9 mouse cellular contexts compared by ENCODE assay signal in genomic region chr19:24271746-24272426, GRCm38 (mm10). TPM values are rescaled to one million over a fixed set of nuclear protein-coding genes. Genes with fewer than 3 reads are reported as not detected.
A peak's percentile ranks its signal among the peaks of the same experiment; 100 is the strongest.
DNase-seq lines count a peak whose midpoint lies in the region; ATAC-seq and TF ChIP-seq lines count a peak whose summit lies in the region.
"Had no signal": no experiment of that assay in that cellular context is flagged by ENCODE, and none has a peak within 500 bp of the region (broad histone marks: within the 10 kb centered on the region; RNA-seq: fewer than 3 reads in every experiment).

No protein-coding gene starts in this region.

- peak; percentile 92 for ATAC-seq in CD4-positive, CD25-positive, alpha-beta regulatory T cell, adult 4 months
- ATAC-seq in heart, embryonic 12.5 days (ENCODE audit: insufficient number of reproducible peaks, low FRiP score) = peak; percentile 65; the same call in 1 of the 2 replicates
- ATAC-seq in kidney, embryonic 16.5 days (ENCODE audit: low FRiP score, low TSS enrichment) = peak; percentile 94

- H3K4me2 ChIP-seq in heart, embryonic 12.5 days = peak overlapping the region; percentile 53
- H3K4me2 ChIP-seq in kidney, embryonic 16.5 days (replicated peaks; ENCODE audit: low read depth, low read length) = peak overlapping the region; percentile 46

- WGBS in heart, embryonic 12.5 days = 44% methylated on average over 16 of the region's 16 CpGs
- WGBS in kidney, embryonic 16.5 days = 44% methylated on average over 16 of the region's 16 CpGs
- 31% methylated on average over 16 of the region's 16 CpGs for WGBS in liver, adult 2 months

- no peak overlapping the region for H3K27ac ChIP-seq in brown adipose tissue, adult 24 weeks (replicated peaks; ENCODE audit: low read depth, low read length)
- H3K27ac ChIP-seq in heart, embryonic 12.5 days (ENCODE audit: poor library complexity, severe bottlenecking) = no peak overlapping the region
- peak overlapping the region; percentile 16; the same call in 1 of the 2 replicates for H3K27ac ChIP-seq in kidney, embryonic 16.5 days (ENCODE audit: low read length)
- H3K27ac ChIP-seq in liver, adult 2 months (replicated peaks; ENCODE audit: insufficient read depth, low read depth, low read length) = peak overlapping the region; percentile 20; the same call in 1 of the 2 replicates
- H3K27ac ChIP-seq: macrophage had no signal

- no peaks in the 10 kb centered on the region for H3K4me1 ChIP-seq in brown adipose tissue, adult 24 weeks (ENCODE audit: control insufficient read depth, insufficient read depth, insufficient read length, low read length)
- H3K4me1 ChIP-seq in heart, embryonic 12.5 days (replicated peaks) = 0 out of 2 replicates have a peak, but pooled peaks cover 5% of the 10 kb centered on the region
- peaks cover 7% of the 10 kb centered on the region for H3K4me1 ChIP-seq in kidney, embryonic 16.5 days (ENCODE audit: insufficient read depth, low read length)
- H3K4me1 ChIP-seq in liver, adult 2 months (ENCODE audit: control insufficient read depth, insufficient read depth, low read length) = peaks cover 22% of the 10 kb centered on the region

- no peaks in the 10 kb centered on the region for H3K9me3 ChIP-seq in heart, embryonic 12.5 days (replicated peaks)
- H3K9me3 ChIP-seq in kidney, embryonic 16.5 days (ENCODE audit: low read length) = no peaks in the 10 kb centered on the region

- no peak for TF ChIP-seq POLR2A in liver, adult 2 months (IDR thresholded peaks at IDR 0.05; ENCODE audit: extremely low read depth, insufficient read depth, low read length)

- H3K9ac ChIP-seq in heart, embryonic 12.5 days = no peak overlapping the region
- peak overlapping the region; percentile 58 for H3K9ac ChIP-seq in kidney, embryonic 16.5 days (replicated peaks; ENCODE audit: low read length)
- no peak overlapping the region for H3K9ac ChIP-seq in liver, adult 2 months (ENCODE audit: low read depth, low read length)

- H3K27me3 ChIP-seq in heart, embryonic 12.5 days (replicated peaks) = no peaks in the 10 kb centered on the region
- H3K27me3 ChIP-seq in kidney, embryonic 16.5 days (ENCODE audit: insufficient read depth, low read length) = no peaks in the 10 kb centered on the region
- no peaks in the 10 kb centered on the region for H3K27me3 ChIP-seq in liver, adult 2 months (ENCODE audit: control insufficient read depth, insufficient read depth, low read length)
- no peaks in the 10 kb centered on the region for H3K27me3 ChIP-seq in splenic B cell, adult 2 months (ENCODE audit: control insufficient read depth, insufficient read depth, low read length, poor library complexity, severe bottlenecking)

- TF ChIP-seq CTCF in liver, adult 2 months (IDR thresholded peaks at IDR 0.05; ENCODE audit: low read depth, low read length) = peak; percentile 82

- peaks cover 47% of the 10 kb centered on the region for H3K36me3 ChIP-seq in heart, embryonic 12.5 days
- H3K36me3 ChIP-seq in kidney, embryonic 16.5 days (ENCODE audit: insufficient read depth, low read length) = peaks cover 10% of the 10 kb centered on the region; the same call in 1 of the 2 replicates
- H3K36me3 ChIP-seq in liver, adult 2 months (ENCODE audit: control insufficient read depth, insufficient read depth, low read length) = peaks cover 2% of the 10 kb centered on the region; the same call in 1 of the 2 replicates
- H3K36me3 ChIP-seq in splenic B cell, adult 2 months (ENCODE audit: control insufficient read depth, insufficient read depth, low read length, poor library complexity, severe bottlenecking) = no peaks in the 10 kb centered on the region; the same call in none of the 2 replicates

- no peaks in the 10 kb centered on the region for H3K79me2 ChIP-seq in liver, adult 2 months (ENCODE audit: control insufficient read depth, insufficient read depth, low read length)

- peak overlapping the region; percentile 22; the same call in 1 of the 2 replicates for H3K4me3 ChIP-seq in brown adipose tissue, adult 24 weeks (ENCODE audit: insufficient read depth, low read depth, low read length)
- no peak overlapping the region for H3K4me3 ChIP-seq in heart, embryonic 12.5 days
- H3K4me3 ChIP-seq in kidney, embryonic 16.5 days (ENCODE audit: low read length) = peak overlapping the region; percentile 9; the same call in 1 of the 2 replicates
- H3K4me3 ChIP-seq in liver, adult 2 months (ENCODE audit: insufficient read depth, low read depth, low read length) = no peak overlapping the region

- peak; percentile 80 for DNase-seq in fat pad, adult 2 months (ENCODE audit: extremely low read depth, low read depth, low spot score)
- peak; percentile 90 for DNase-seq in liver, adult 2 months (ENCODE audit: extremely low read depth, low read depth, low spot score)
- peak; percentile 83 for DNase-seq in naive thymus-derived CD4-positive, alpha-beta T cell, adult 2 months (ENCODE audit: low read depth)
- peak; percentile 79 for DNase-seq in splenic B cell, adult 2 months (ENCODE audit: low read depth, low spot score)

RNA-seq across cellular contexts. Expression of gene Fxn, which starts 8.5 kb away (rescaled TPM):
- 10 to 100 TPM; 13.2 to 16.9 TPM for polyA plus RNA-seq in CD4-positive, CD25-positive, alpha-beta regulatory T cell, adult 4 months (2017; shearing (Covaris generic))
- 18.6 and 37.2 TPM in 2 replicates for polyA plus RNA-seq in brown adipose tissue, adult 24 weeks (2012; ENCODE audit: insufficient read depth, insufficient read length, missing spikeins)
- polyA plus RNA-seq in heart, embryonic 12.5 days (2016; fragmentation: Nextera tagmentation; extraction: Ambion mirVana) = 59.6 and 61.2 TPM in 2 replicates
- polyA plus RNA-seq in kidney, embryonic 16.5 days (2015; fragmentation: Nextera tagmentation; extraction: Ambion mirVana) = 54.6 and 59.1 TPM in 2 replicates
- 10.9 and 18.1 TPM in 2 replicates for total RNA-seq in liver, adult 2 months (2014; rRNA removed)
- 20.4 and 20.6 TPM in 2 replicates for polyA plus RNA-seq in liver, adult 2 months (2012; rRNA removed)

RNA-seq across cellular contexts. Expression of gene Tjp2, which starts 47.1 kb away (rescaled TPM):
- 1 to 10 TPM; 4.2 to 4.6 TPM for polyA plus RNA-seq in CD4-positive, CD25-positive, alpha-beta regulatory T cell, adult 4 months (2017; shearing (Covaris generic))
- polyA plus RNA-seq in brown adipose tissue, adult 24 weeks (2012; ENCODE audit: insufficient read depth, insufficient read length, missing spikeins) = 4.5 and 5.5 TPM in 2 replicates
- polyA plus RNA-seq in heart, embryonic 12.5 days (2016; fragmentation: Nextera tagmentation; extraction: Ambion mirVana) = 31.9 and 33.8 TPM in 2 replicates
- polyA plus RNA-seq in kidney, embryonic 16.5 days (2015; fragmentation: Nextera tagmentation; extraction: Ambion mirVana) = 31.0 and 33.2 TPM in 2 replicates
- total RNA-seq in liver, adult 2 months (2014; rRNA removed) = 5.8 and 7.1 TPM in 2 replicates
- polyA plus RNA-seq in liver, adult 2 months (2012; rRNA removed) = 6.5 and 6.8 TPM in 2 replicates

Comparison
In these comparisons a context has a peak if more than half of its experiments do, and no peak if none do; other contexts are left out.
1. H3K27ac ChIP-seq: peak in kidney, embryonic 16.5 days (single experiment) and liver, adult 2 months (single experiment); none in brown adipose tissue, adult 24 weeks (single experiment) and heart, embryonic 12.5 days (single experiment).
2. H3K4me3 ChIP-seq: peak in brown adipose tissue, adult 24 weeks (single experiment) and kidney, embryonic 16.5 days (single experiment); none in heart, embryonic 12.5 days (single experiment) and liver, adult 2 months (single experiment).
3. Peak in every context shown above with its lines, with median percentiles within 50 percentile points of each other: ATAC-seq and DNase-seq.